25 mouse cellular contexts compared by ENCODE assay signal in the genomic region with DNA sequence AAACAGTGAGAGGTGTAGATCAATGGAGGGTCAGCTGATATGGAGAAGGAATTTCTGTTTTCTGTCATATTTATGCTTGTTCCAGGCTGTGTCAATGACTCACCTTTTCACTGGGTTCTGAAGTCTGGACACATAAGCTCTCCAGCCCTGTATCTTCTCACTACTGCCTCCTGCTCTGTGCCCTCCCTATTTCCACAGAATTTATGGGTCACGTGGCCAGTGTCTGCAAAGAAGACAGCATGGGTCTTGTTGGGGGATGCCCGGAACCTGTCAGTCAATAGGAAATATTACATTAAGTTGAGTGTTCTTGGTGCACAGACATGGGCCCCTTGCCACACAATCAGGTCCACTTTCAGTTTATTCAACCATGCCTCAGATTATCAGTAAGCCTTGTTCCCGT. TPM values are rescaled to one million over a fixed set of nuclear protein-coding genes. Genes with fewer than 3 reads are reported as not detected.
DNase-seq lines count a peak whose midpoint lies in the region; ATAC-seq and TF ChIP-seq lines count a peak whose summit lies in the region.
"Had no signal": no experiment of that assay in that cellular context is flagged by ENCODE, and none has a peak within 500 bp of the region (broad histone marks: within the 10 kb centered on the region; RNA-seq: fewer than 3 reads in every experiment).

No protein-coding gene starts in this region.

- H3K9me3 ChIP-seq in midbrain, embryonic 11.5 days (ENCODE audit: control insufficient read depth, low read length), result no peaks in the 10 kb centered on the region
- H3K9me3 ChIP-seq in midbrain, postnatal 0 days (ENCODE audit: low read length), result no peaks in the 10 kb centered on the region

- H3K27ac ChIP-seq in midbrain, embryonic 11.5 days (ENCODE audit: low read depth, low read length), result no peak overlapping the region
- no peak overlapping the region for H3K27ac ChIP-seq in midbrain, postnatal 0 days (ENCODE audit: low read depth, low read length)
- H3K27ac ChIP-seq in testis, adult 2 months (ENCODE audit: control insufficient read depth, insufficient read depth, low read depth, low read length), result no peak overlapping the region

- no peak for ATAC-seq in midbrain, embryonic 11.5 days (ENCODE audit: low FRiP score)
- no peak for ATAC-seq in midbrain, postnatal 0 days (ENCODE audit: low FRiP score)
- ATAC-seq: activated CD4-positive, CD25-positive, alpha-beta regulatory T cell, adult 4 months; CD4-positive, CD25-positive, alpha-beta regulatory T cell, adult 4 months; Patski had no signal

- H3K27me3 ChIP-seq in midbrain, embryonic 11.5 days (ENCODE audit: control insufficient read depth, insufficient read depth, low read length), result peaks cover 50% of the 10 kb centered on the region
- peaks cover 16% of the 10 kb centered on the region for H3K27me3 ChIP-seq in midbrain, postnatal 0 days (ENCODE audit: insufficient read depth, low read length)
- no peaks in the 10 kb centered on the region for H3K27me3 ChIP-seq in testis, adult 2 months (ENCODE audit: control insufficient read depth, insufficient read depth, low read length)
- H3K27me3 ChIP-seq in C2C12 (ENCODE audit: control insufficient read depth, insufficient read depth, insufficient read length), result peaks cover 15% of the 10 kb centered on the region
- H3K27me3 ChIP-seq: CH12.LX, Patski had no signal

- no peaks in the 10 kb centered on the region for H3K79me3 ChIP-seq in C2C12 (ENCODE audit: low read depth)

- H3K36me3 ChIP-seq in midbrain, embryonic 11.5 days (ENCODE audit: control insufficient read depth, insufficient read depth, low read length), result no peaks in the 10 kb centered on the region
- H3K36me3 ChIP-seq in midbrain, postnatal 0 days (ENCODE audit: insufficient read depth, low read length), result no peaks in the 10 kb centered on the region
- no peaks in the 10 kb centered on the region for H3K36me3 ChIP-seq in testis, adult 2 months (ENCODE audit: control insufficient read depth, insufficient read depth, low read length)
- no peaks in the 10 kb centered on the region for H3K36me3 ChIP-seq in C2C12 (ENCODE audit: control insufficient read depth, insufficient read depth)
- H3K36me3 ChIP-seq: G1E had no signal

- no peaks in the 10 kb centered on the region for H3K79me2 ChIP-seq in C2C12 (ENCODE audit: control insufficient read depth, insufficient read depth)

- intact Hi-C loops in left cerebral cortex, postnatal 36 days (cut with DNase I), result no loop called here

- no peak overlapping the region for H3K4me3 ChIP-seq in midbrain, embryonic 11.5 days (ENCODE audit: low read depth, low read length)
- no peak overlapping the region for H3K4me3 ChIP-seq in midbrain, postnatal 0 days (ENCODE audit: low read depth, low read length)
- peak overlapping the region; percentile 39; the same call in 1 of the 2 replicates for H3K4me3 ChIP-seq in testis, adult 2 months (ENCODE audit: control insufficient read depth, low read depth, low read length)
- no peak overlapping the region for H3K4me3 ChIP-seq in C2C12 (ENCODE audit: insufficient read depth, poor library complexity, severe bottlenecking)

- TF ChIP-seq CTCF in midbrain, postnatal 0 days (IDR thresholded peaks at IDR 0.05), result no peak
- no peak for TF ChIP-seq CTCF in testis, adult 2 months (IDR thresholded peaks at IDR 0.05; ENCODE audit: control insufficient read depth, insufficient read depth, insufficient replicate concordance, low read depth, low read length)
- no peak for TF ChIP-seq CTCF in C2C12 (IDR thresholded peaks at IDR 0.05; ENCODE audit: control insufficient read depth, insufficient read depth, insufficient read length)

- no peak overlapping the region for H3K9ac ChIP-seq in midbrain, embryonic 11.5 days (ENCODE audit: low read length)
- H3K9ac ChIP-seq in midbrain, postnatal 0 days (replicated peaks; ENCODE audit: low read length, poor library complexity, severe bottlenecking), result no peak overlapping the region

- TF ChIP-seq POLR2A in testis, adult 2 months (IDR thresholded peaks at IDR 0.05; ENCODE audit: control insufficient read depth, low read depth, low read length), result no peak

- peaks cover 23% of the 10 kb centered on the region for H3K4me1 ChIP-seq in midbrain, embryonic 11.5 days (ENCODE audit: control insufficient read depth, insufficient read depth, low read length)
- no peaks in the 10 kb centered on the region; the same call in 1 of the 2 replicates for H3K4me1 ChIP-seq in midbrain, postnatal 0 days (ENCODE audit: insufficient read depth, low read length)
- peaks cover 24% of the 10 kb centered on the region for H3K4me1 ChIP-seq in testis, adult 2 months (ENCODE audit: control insufficient read depth, insufficient read depth, low read length)

- DNase-seq in midbrain, embryonic 11.5 days (ENCODE audit: low spot score, missing footprints), result peak; percentile 73
- DNase-seq in midbrain, postnatal 0 days (ENCODE audit: low spot score), result no peak
- DNase-seq in testis, postnatal 14 days (ENCODE audit: low spot score), result no peak
- DNase-seq in NIH3T3 (ENCODE audit: low read depth), result peak; percentile 18
- DNase-seq in left cerebral cortex, postnatal 36 days (ENCODE audit: low spot score in 2 of 2), result no peak
- DNase-seq in lung, postnatal 14 days, result no peak
- DNase-seq: adrenal gland, adult 2 months; adrenal gland, adult 8-10 months; adrenal gland, postnatal 10 days; adrenal gland, postnatal 14 days; adrenal gland, postnatal 25 days; adrenal gland, postnatal 36 days; B cell, adult 2 months; cerebellum, adult 11 months; cerebellum, adult 11-12 months; cerebellum, adult 18-20 months; cerebellum, adult 2 months had no signal

- WGBS in midbrain, embryonic 11.5 days, result 84% methylated on average over 3 of the region's 3 CpGs
- WGBS in midbrain, postnatal 0 days, result 82% methylated on average over 3 of the region's 3 CpGs

- H3K4me2 ChIP-seq in midbrain, embryonic 11.5 days, result no peak overlapping the region
- H3K4me2 ChIP-seq in midbrain, postnatal 0 days (ENCODE audit: low read depth, low read length, poor library complexity, severe bottlenecking), result no peak overlapping the region

- no peak overlapping the region for H3ac ChIP-seq in C2C12 (ENCODE audit: control insufficient read depth, insufficient read length, low read depth)

TF ChIP-seq in C2C12, 6 proteins besides CTCF, POLR2A, EP300 and RAD21:
- no peak for TF ChIP-seq MYOD1 (IDR thresholded peaks at IDR 0.05; ENCODE audit: control insufficient read depth, insufficient read length, low read depth)
- peak; percentile 54 for TF ChIP-seq USF1 (IDR thresholded peaks at IDR 0.05; ENCODE audit: low read depth)

RNA-seq across cellular contexts. Expression of a gene that starts 1.1 kb away (rescaled TPM):
- 0.18 and 0.32 TPM in 2 replicates for polyA plus RNA-seq in midbrain, embryonic 11.5 days (2014; fragmentation: Nextera tagmentation; extraction: Ambion mirVana)
- 19.4 and 19.9 TPM in 2 replicates for total RNA-seq in midbrain, postnatal 0 days (2014; rRNA removed)
- 2.8 TPM in 2 replicates for polyA plus RNA-seq in midbrain, postnatal 0 days (2015; fragmentation: Nextera tagmentation; extraction: Ambion mirVana)
- 7.6 and 8.3 TPM in 2 replicates for polyA plus RNA-seq in testis, adult 2 months (2012; rRNA removed)
- polyA plus RNA-seq in C2C12 (2012; fragmentation: generic; extraction: Trizol), result 1.6 TPM
- 100 to 1,000 TPM in 1 of 2 experiments, 10 to 100 TPM in 1; 73.9 to 113 TPM for total RNA-seq in left cerebral cortex, postnatal 36 days (2021)
- total RNA-seq: CH12.LX, G1E, MEL had no signal
- polyA plus RNA-seq: activated CD4-positive, CD25-positive, alpha-beta regulatory T cell, adult 4 months; CD4-positive, CD25-positive, alpha-beta regulatory T cell, adult 4 months; G1E had no signal

Comparison
In these comparisons a context has a peak if more than half of its experiments do, and no peak if none do; other contexts are left out.
1. DNase-seq: peak in midbrain, embryonic 11.5 days (single experiment) and NIH3T3 (single experiment); none in midbrain, postnatal 0 days (single experiment), testis, postnatal 14 days (single experiment), left cerebral cortex, postnatal 36 days (0 of 2) and lung, postnatal 14 days (single experiment).